Mouse (Mus musculus) neural tube, embryonic 13.5 days (tissue): ENCODE data around the gene Il1rapl1. TPM values are rescaled to one million over a fixed set of nuclear protein-coding genes. Genes with fewer than 3 reads are reported as not detected.

ENCODE experiments used
- ATAC-seq: fragments of 200-750 bp; cut with Nextera tagmentation; 2 replicates; pipeline ENCODE4 v1.8.0; 2017; ENCODE audit warnings: low read depth, mild to moderate bottlenecking, moderate TSS enrichment, moderate library complexity
- H3K27ac ChIP-seq: fragments of 300-500 bp; sonication (generic); replicated peaks from 2 replicates; pipeline ENCODE4 v1.5.1; 2015; ENCODE audit warnings: moderate library complexity, mild to moderate bottlenecking, inconsistent platforms
- H3K27me3 ChIP-seq: fragments of 300-500 bp; sonication (generic); 2 replicates; pipeline ENCODE4 v1.6.1; 2015; ENCODE audit warnings: mild to moderate bottlenecking, inconsistent platforms
- H3K36me3 ChIP-seq: fragments of 300-500 bp; sonication (generic); 2 replicates; pipeline ENCODE4 v1.6.1; 2015; ENCODE audit warnings: mild to moderate bottlenecking, inconsistent platforms
- H3K4me1 ChIP-seq: fragments of 300-500 bp; sonication (generic); replicated peaks from 2 replicates; pipeline ENCODE4 v1.6.1; 2015; ENCODE audit warnings: inconsistent platforms
- H3K4me2 ChIP-seq: fragments of 300-500 bp; sonication (generic); 2 replicates; pipeline ENCODE4 v1.6.1; 2015; ENCODE audit warnings: inconsistent platforms, mild to moderate bottlenecking, moderate library complexity
- H3K4me3 ChIP-seq: fragments of 300-500 bp; sonication (generic); 2 replicates; pipeline ENCODE4 v1.5.1; 2015; ENCODE audit warnings: mild to moderate bottlenecking, inconsistent platforms
- H3K9ac ChIP-seq: fragments of 300-500 bp; sonication (generic); 2 replicates; pipeline ENCODE4 v1.6.1; 2015; ENCODE audit warnings: moderate library complexity, mild to moderate bottlenecking, inconsistent platforms
- H3K9me3 ChIP-seq: fragments of 300-500 bp; sonication (generic); 2 replicates; pipeline ENCODE4 v1.6.1; 2016; ENCODE audit warnings: inconsistent platforms
- WGBS: fragments of 180-500 bp; shearing (Covaris S2); methylation state at CpG from one replicate; pipeline ENCODE4 v1.1.7; 2015; 5-methylcytosine and 5-hydroxymethylcytosine counted together
- polyA plus RNA-seq: library from polyadenylated mRNA; unstranded; fragments of >200 nt; fragmentation: Nextera tagmentation; extraction: Ambion mirVana; gene quantifications from 2 replicates; pipeline ENCODE4 v1.2.1, GENCODE M21; 2015

The Il1rapl1 gene
- polyA plus RNA-seq = 3.9 and 4.0 TPM in 2 replicates

DNA sequence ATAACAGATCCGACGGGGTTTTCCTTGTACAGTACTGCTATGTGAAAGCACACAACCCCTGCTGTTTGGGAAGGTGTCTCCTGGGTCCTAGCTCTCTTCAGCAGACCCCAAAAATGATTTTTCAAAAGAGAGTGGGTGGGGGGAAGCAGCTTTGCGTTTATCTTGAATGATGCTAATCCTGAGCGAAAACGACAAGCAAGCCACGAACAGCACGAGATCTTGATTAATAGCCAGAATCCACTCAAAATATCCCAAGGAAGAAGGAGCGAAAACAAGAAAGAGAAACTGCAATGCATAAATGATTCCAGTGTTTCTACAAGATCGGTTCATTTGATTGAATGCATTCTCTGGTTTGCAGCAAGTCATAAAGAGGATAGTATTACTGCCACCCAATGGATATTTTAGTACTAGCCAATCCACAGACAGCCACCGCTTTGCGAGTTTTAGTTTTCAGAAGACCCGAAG, at the start of gene Il1rapl1:
TSS of gene Il1rapl1 (minus strand) at position 37 of the 465 bp plus-strand sequence.
- H3K9ac ChIP-seq = peak within 1 kb of the TSS; percentile 68
- WGBS = 16% methylated on average over 12 of the region's 12 CpGs
- ATAC-seq = peak; percentile 75
- peak within 1 kb of the TSS; percentile 55 for H3K4me2 ChIP-seq
- no peaks in the 10 kb centered on the region for H3K9me3 ChIP-seq
- H3K27me3 ChIP-seq = no peaks in the 10 kb centered on the region
- no peaks in the 10 kb centered on the region for H3K4me1 ChIP-seq
- H3K4me3 ChIP-seq = peak within 1 kb of the TSS; percentile 44
- 0 out of 2 replicates have a peak within 1 kb of the TSS, but pooled peaks have one; percentile 46 for H3K27ac ChIP-seq
- no peaks in the 10 kb centered on the region for H3K36me3 ChIP-seq

DNA sequence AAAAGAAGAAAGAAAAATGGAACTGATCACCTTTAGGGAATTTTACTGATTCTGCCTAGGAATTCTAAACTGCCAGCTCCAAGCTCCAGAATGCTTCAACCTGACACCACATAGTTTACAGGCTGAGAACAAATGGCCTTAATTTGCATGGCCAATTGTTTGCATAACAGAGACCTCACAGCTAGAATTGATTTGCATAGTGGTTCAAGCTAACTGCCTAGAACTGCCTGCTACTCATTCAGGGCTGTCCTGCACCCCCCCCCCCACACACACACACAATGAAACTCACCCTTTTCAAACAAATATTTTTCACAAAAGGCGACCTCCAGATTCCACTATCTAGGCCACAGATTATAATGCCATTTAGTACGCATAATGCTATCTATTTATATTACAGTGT, 42.6 kb upstream of the Il1rapl1 start:
- 20% methylated on average over 2 of the region's 2 CpGs for WGBS
- H3K9ac ChIP-seq = no peak overlapping the region
- H3K4me1 ChIP-seq = no peaks in the 10 kb centered on the region
- no peaks in the 10 kb centered on the region for H3K27me3 ChIP-seq
- no peak overlapping the region for H3K4me3 ChIP-seq
- H3K27ac ChIP-seq = no peak overlapping the region
- no peak for ATAC-seq
- no peaks in the 10 kb centered on the region for H3K9me3 ChIP-seq
- H3K36me3 ChIP-seq = no peaks in the 10 kb centered on the region
- H3K4me2 ChIP-seq = no peak overlapping the region

DNA sequence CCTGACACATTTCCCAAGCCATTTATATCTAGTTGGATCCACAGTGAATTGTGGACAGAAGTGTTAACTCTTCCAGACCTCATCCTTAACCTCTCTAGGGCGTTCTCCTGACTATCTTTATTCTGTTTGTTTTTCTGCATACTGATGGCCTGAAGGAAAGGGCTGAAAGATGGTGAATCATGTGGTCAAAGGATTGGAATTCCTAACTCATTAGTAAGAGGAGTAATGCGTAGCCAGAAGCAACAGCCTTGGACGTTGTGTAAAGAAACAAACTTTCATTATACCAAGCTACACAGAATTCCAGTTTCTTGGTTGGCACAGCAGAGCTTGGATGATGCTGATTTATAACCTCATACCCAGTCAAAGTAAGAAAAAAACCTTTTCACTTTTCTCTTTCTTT, 10.2 kb upstream of the Il1rapl1 start:
- no peak overlapping the region for H3K4me2 ChIP-seq
- H3K27me3 ChIP-seq = no peaks in the 10 kb centered on the region
- H3K36me3 ChIP-seq = no peaks in the 10 kb centered on the region
- no peak overlapping the region for H3K4me3 ChIP-seq
- no peak overlapping the region for H3K9ac ChIP-seq
- 60% methylated on average over 3 of the region's 3 CpGs for WGBS
- no peaks in the 10 kb centered on the region for H3K9me3 ChIP-seq
- H3K27ac ChIP-seq = no peak overlapping the region
- no peaks in the 10 kb centered on the region for H3K4me1 ChIP-seq
- no peak for ATAC-seq

DNA sequence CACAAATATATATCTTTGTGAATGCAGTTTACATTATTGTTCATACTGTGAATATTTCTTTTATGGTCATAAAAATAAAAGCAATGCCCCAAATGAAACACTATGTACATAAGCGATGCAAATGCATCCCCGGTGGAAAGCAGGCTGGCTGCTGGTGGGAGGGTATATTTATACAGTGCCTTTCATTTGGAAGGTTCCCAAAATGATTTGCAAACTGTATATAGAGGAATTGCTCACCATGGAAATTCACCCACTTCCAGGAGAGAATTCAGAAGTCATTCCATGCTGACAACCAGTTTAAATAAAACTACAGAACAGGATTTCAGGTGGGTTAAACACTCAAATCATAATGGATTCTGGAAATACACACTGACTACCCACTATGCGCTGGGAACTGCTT, 4.6 kb upstream of the Il1rapl1 start:
- no peaks in the 10 kb centered on the region for H3K27me3 ChIP-seq

DNA sequence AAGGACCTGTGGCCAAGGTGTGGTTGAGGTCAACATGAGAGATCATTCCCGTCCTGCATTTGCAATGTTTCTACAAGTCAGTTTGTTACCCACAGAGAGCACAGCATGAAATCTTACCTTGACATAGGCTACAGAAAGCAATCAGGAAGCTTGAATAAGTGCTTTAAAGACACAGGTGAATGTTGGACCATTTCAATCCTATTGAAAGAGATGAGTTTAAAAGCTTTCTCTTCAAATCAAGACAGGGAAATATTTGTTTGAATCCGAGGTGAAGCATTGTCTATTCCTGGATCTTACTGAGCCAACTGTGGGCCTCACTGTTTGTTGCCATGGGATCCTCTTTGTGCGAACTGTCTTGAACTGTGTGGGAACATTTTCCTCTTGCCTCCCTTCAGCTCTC, 2.4 kb upstream of the Il1rapl1 start:
- Histone ChIP-seq H3K9me3 (no peaks in the 10 kb centered on the region), H3K4me1 (no peaks in the 10 kb centered on the region), H3K9ac (no peak overlapping the region), H3K27ac (no peak overlapping the region), H3K4me3 (no peak overlapping the region), H3K36me3 (no peaks in the 10 kb centered on the region), H3K27me3 (no peaks in the 10 kb centered on the region), H3K4me2 (no peak overlapping the region)
- no peak for ATAC-seq
- 58% methylated on average over 3 of the region's 3 CpGs for WGBS

More for the DNA sequence above, 4.6 kb upstream of the Il1rapl1 start:
- 77% methylated on average over 3 of the region's 3 CpGs for WGBS
- Histone ChIP-seq H3K9me3 (no peaks in the 10 kb centered on the region), H3K27ac (no peak overlapping the region), H3K4me1 (no peaks in the 10 kb centered on the region), H3K9ac (no peak overlapping the region), H3K36me3 (no peaks in the 10 kb centered on the region), H3K4me2 (no peak overlapping the region), H3K4me3 (no peak overlapping the region)
- ATAC-seq = no peak

DNA sequence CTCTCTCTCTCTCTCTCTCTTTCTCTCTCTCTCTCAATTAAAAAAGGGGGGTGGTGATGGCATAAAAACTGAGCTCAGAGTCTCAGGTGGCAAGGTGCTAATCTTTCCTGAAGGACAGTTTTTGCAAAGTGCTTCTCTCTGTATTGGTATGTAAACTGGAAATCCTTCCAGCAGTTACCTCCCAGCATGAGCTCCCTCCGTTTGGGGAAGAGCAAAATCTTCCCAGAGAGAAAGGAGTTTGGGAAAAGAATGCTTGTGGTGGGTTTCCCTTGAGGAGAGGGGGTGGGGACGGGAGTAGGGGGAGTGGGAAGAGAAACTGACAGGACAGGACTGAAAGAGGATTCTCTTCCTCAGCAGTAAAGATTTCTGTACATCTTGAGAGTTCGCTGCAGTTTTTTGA, 881 bp upstream of the Il1rapl1 start:
- Histone ChIP-seq H3K27me3 (no peaks in the 10 kb centered on the region), H3K9me3 (no peaks in the 10 kb centered on the region), H3K36me3 (no peaks in the 10 kb centered on the region), H3K4me3 (peak overlapping the region; percentile 44), H3K4me1 (no peaks in the 10 kb centered on the region), H3K27ac (no peak overlapping the region), H3K9ac (no peak overlapping the region), H3K4me2 (peak overlapping the region; percentile 55)
- WGBS = 15% methylated on average over 3 of the region's 3 CpGs
- ATAC-seq = no peak

DNA sequence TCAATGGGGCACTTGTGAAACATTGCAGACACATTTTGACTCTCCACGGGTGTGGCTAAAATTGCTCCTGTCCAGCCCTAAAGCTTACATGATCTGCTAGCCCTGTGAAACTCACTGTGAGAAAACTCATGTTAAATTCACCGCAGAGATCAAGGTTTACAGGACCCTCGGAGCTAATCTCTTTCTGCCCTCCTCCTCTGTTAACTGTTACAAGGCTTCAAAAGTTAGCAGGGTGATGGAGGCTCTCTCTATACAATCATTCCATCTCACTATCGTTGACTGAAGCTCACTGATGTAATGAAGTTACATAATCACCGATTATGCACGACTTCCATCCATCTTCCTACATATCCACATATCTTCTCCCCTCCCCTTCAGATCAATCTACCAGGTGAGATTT, 1.9 kb downstream of the Il1rapl1 start:
- H3K4me2 ChIP-seq = peak overlapping the region; percentile 55
- 62% methylated on average over 6 of the region's 6 CpGs for WGBS
- H3K4me3 ChIP-seq = peak overlapping the region; percentile 44
- no peaks in the 10 kb centered on the region for H3K36me3 ChIP-seq
- no peak overlapping the region for H3K27ac ChIP-seq
- H3K9me3 ChIP-seq = no peaks in the 10 kb centered on the region
- H3K4me1 ChIP-seq = no peaks in the 10 kb centered on the region
- H3K27me3 ChIP-seq = no peaks in the 10 kb centered on the region
- no peak for ATAC-seq
- H3K9ac ChIP-seq = peak overlapping the region; percentile 31; the same call in 1 of the 2 replicates

DNA sequence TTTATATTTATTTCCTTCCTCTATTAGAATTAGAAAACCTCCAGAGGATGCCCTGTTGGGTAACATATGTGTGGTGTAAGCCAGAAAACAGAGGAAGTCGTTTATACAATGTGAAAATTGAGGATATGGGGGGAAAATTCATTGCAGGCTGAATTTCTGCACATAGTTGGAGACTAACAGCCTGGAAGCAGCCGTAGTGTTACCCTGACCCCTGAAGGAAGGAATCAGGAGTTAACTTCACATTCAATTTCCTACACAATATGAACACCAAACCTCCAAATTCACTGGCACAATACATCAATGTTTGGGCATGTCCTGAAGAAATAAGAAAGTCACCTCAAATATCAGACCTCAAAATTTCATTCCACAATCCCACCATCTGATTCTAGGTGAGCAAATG, 3.2 kb downstream of the Il1rapl1 start:
- Histone ChIP-seq H3K9me3 (no peaks in the 10 kb centered on the region), H3K9ac (no peak overlapping the region), H3K4me1 (no peaks in the 10 kb centered on the region), H3K27ac (no peak overlapping the region), H3K27me3 (no peaks in the 10 kb centered on the region), H3K4me2 (peak overlapping the region; percentile 55), H3K4me3 (0 out of 2 replicates have a peak overlapping the region, but pooled peaks have one; percentile 44), H3K36me3 (no peaks in the 10 kb centered on the region)
- no peak for ATAC-seq
- 21% methylated on average over 2 of the region's 2 CpGs for WGBS

DNA sequence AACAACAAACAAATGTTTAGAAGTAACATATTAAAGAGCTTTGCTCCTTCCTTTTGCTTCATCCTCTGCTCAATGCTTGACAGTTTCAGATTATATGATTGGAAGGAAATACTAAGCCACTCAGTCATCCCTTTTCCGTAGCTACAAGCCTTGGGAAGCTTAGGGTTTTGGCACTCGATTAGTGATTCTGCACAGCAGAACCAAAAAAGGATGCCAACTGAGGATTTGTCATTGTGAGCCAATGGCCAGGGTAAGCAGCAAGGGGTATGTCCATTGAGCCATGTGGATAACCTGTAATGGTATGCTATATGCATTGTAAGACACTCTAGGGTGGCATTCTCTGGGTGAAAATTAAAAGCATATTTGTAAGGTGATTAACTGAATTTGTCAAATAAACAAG, 5.7 kb downstream of the Il1rapl1 start:
- no peak overlapping the region for H3K27ac ChIP-seq
- WGBS = 75% methylated on average over 2 of the region's 2 CpGs
- no peak overlapping the region for H3K4me2 ChIP-seq
- no peaks in the 10 kb centered on the region for H3K27me3 ChIP-seq
- H3K9ac ChIP-seq = no peak overlapping the region
- ATAC-seq = no peak
- H3K9me3 ChIP-seq = no peaks in the 10 kb centered on the region
- H3K4me1 ChIP-seq = no peaks in the 10 kb centered on the region
- H3K36me3 ChIP-seq = no peaks in the 10 kb centered on the region
- no peak overlapping the region for H3K4me3 ChIP-seq

DNA sequence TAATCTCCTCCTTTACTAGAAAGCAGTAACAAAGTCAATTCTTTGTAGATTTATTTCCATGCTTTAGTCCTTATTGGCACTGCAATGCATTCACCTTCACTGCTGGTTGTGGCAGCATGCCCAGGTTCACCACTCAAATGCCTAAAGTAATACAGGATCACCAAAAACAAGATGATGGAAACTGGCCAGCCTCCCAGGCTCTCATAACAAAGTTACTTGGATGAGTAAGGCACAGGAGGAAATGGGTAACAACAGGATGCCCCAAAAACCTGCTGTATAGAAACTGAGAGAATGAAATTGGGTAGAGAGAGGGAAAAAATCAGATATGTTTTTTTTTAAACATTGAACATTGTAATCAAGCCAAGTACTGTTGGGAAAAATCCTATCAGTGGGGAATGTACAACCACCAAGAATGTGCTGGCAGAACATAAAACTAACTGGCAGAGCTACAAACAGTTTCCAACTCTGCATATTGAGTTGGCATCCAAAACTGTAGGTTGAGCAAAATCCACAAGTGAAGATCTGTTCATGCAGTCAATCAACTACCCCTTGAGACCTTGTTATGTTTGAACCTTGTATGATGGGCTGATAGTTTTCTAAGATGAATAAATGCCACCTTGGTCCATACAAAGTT, 21.4 kb downstream of the Il1rapl1 start:
- Histone ChIP-seq H3K4me2 (no peak overlapping the region), H3K9me3 (no peaks in the 10 kb centered on the region)

DNA sequence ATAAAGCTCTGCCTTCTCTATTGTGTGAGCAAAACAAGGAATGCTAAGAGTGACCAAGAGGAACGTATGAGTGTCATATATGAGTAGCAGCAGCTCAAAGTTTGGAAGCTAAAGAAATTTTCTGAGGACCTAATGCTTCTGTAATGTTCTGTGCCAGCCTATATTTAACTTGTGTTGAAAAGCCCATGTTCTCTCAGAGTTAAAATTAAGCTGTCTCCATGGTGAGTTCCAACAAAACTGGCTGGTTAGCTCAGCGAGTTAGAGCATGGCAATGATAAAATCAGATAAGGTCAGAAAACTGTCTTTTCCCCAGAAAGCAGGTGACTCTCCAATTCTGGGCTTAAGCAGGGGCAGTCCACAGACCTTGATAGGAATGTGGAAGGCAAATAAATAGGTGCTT, 25.6 kb downstream of the Il1rapl1 start:
- 72% methylated on average over 2 of the region's 2 CpGs for WGBS
- H3K9me3 ChIP-seq = no peaks in the 10 kb centered on the region
- H3K27ac ChIP-seq = no peak overlapping the region
- H3K9ac ChIP-seq = no peak overlapping the region
- H3K4me2 ChIP-seq = no peak overlapping the region
- no peaks in the 10 kb centered on the region for H3K4me1 ChIP-seq
- H3K36me3 ChIP-seq = no peaks in the 10 kb centered on the region
- no peak overlapping the region for H3K4me3 ChIP-seq
- no peaks in the 10 kb centered on the region for H3K27me3 ChIP-seq
- ATAC-seq = no peak

More for the DNA sequence above, 21.4 kb downstream of the Il1rapl1 start:
- ATAC-seq = no peak
- H3K9ac ChIP-seq = no peak overlapping the region
- no peak overlapping the region for H3K4me3 ChIP-seq
- H3K27ac ChIP-seq = no peak overlapping the region
- no peaks in the 10 kb centered on the region for H3K4me1 ChIP-seq
- no peaks in the 10 kb centered on the region for H3K36me3 ChIP-seq
- no peaks in the 10 kb centered on the region for H3K27me3 ChIP-seq

DNA sequence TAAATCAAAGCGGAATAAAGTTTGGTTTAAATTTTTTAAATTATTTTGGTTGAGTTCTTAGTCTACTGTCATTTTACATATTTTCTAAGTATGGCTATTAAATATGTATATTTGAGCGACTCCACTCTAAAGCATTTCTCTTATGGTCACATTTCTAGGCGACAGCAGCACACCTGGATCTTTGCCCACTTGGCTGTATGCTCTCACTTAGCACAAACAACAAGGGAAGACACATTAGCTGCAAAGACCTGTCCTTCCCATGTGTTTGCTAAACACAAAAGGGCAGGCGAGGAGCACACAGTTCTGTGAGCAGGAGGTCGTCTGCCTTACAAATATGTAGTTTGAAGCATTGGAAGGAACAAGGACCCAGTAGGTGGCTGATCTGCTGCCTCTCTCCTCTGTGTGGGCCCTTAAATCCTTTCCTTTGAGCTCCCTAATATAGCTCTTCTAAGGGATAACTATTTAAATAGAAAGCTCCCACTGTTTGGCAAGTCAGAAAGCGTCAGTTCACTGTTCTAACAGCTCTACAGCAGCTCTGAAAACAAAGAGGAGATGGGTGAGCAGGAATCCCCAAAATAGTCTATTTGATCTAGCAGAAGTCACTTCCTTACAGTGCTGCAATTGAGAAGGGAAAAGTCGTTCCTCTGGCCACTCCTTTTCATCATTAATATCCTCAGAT, 42.6 kb downstream of the Il1rapl1 start:
- H3K4me1 ChIP-seq = no peaks in the 10 kb centered on the region

More for the DNA sequence above, 42.6 kb downstream of the Il1rapl1 start:
- no peak overlapping the region for H3K4me3 ChIP-seq
- no peaks in the 10 kb centered on the region for H3K9me3 ChIP-seq
- ATAC-seq = no peak
- H3K36me3 ChIP-seq = no peaks in the 10 kb centered on the region
- 41% methylated on average over 7 of the region's 7 CpGs for WGBS
- H3K4me2 ChIP-seq = no peak overlapping the region
- no peaks in the 10 kb centered on the region for H3K27me3 ChIP-seq
- no peak overlapping the region for H3K9ac ChIP-seq
- no peak overlapping the region for H3K27ac ChIP-seq
